Mouse (Mus musculus): Measurements from ENCODE around the gene Atxn7.

Atxn7 gene

DNA sequence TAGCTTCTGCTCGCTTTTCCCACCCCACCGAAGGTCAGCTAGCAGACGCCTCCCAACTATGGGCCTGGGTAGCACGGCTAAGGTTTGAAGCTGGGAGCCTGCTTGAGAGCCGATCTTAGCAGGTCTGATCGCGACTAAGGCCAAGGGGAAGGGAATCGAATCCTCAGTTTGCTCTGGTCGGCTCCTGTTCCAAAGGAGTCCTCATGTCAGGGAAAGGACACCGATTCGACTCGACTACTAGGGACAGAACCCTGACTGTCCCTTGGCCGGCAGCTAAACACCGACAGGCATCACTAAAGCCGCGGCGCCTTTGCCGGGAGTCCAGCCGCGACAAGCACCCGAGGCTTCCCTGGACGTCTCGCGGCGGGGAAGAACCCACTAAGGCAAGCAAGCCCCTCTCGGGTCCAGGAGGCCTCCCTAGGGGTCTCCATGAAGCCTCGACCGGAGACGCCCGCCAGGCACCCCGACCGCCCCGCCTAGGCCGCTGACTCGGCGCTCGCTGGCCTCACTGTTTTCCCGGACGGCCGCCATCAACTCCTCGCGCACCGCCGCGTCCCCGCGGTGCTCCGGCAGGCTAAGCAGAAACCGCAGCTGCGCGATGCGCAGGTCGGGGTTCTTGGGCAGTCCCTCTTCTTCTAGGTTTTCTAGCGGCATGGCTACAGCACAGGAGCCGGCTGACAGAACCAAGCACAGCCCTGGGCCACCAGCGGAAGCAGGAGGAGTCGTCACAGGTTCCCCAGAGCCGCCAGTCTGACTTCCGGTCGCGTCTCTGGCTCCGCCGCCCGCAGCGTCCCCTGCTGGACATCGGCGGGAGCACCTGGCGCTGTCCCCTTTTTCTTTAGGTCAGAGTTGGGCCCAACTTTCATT lies 159.2 kb downstream of the Atxn7 start, which contains the start of gene Psmd6:
Gene Psmd6 (minus strand): TSS at position 755 of the 867 bp plus-strand sequence.
- peak; percentile 85 to 97 for DNase-seq (ENCODE audit: low spot score in 2 of 2)
